Mouse (Mus musculus): ENCODE measurements around the gene Ccdc188. TPM values are rescaled to one million over a fixed set of nuclear protein-coding genes. Genes with fewer than 3 reads are reported as not detected.

Gene Ccdc188
- polyA plus RNA-seq, 1 experiment from 2014 or later: not detected

Other genes starting within 250 kb of the Ccdc188 start
- gene Vpreb2, start 237.5 kb upstream of the Ccdc188 start, polyA plus RNA-seq (2014; fragmentation: Nextera tagmentation; extraction: Ambion mirVana): not detected in 2 replicates
- gene Dgcr6, start 165.0 kb upstream of the Ccdc188 start, polyA plus RNA-seq (2014; fragmentation: Nextera tagmentation; extraction: Ambion mirVana): 85.8 and 88.1 TPM in 2 replicates
- gene Prodh, start 127.7 kb upstream of the Ccdc188 start, polyA plus RNA-seq (2014; fragmentation: Nextera tagmentation; extraction: Ambion mirVana): 16.5 and 18.2 TPM in 2 replicates
- 3.3 and 5.3 TPM in 2 replicates for gene Rtn4r, start 90.2 kb upstream of the Ccdc188 start, polyA plus RNA-seq (2014; fragmentation: Nextera tagmentation; extraction: Ambion mirVana)
- 11.5 and 15.1 TPM in 2 replicates for gene Zdhhc8, start 17.3 kb downstream of the Ccdc188 start, polyA plus RNA-seq (2014; fragmentation: Nextera tagmentation; extraction: Ambion mirVana)
- gene Trmt2a, start 30.8 kb downstream of the Ccdc188 start, polyA plus RNA-seq (2014; fragmentation: Nextera tagmentation; extraction: Ambion mirVana): 110 and 117 TPM in 2 replicates
- 725 and 734 TPM in 2 replicates for gene Ranbp1, start 30.9 kb downstream of the Ccdc188 start, polyA plus RNA-seq (2014; fragmentation: Nextera tagmentation; extraction: Ambion mirVana)
- 4.4 TPM in 1 of 2 replicates, not detected in the other for gene Gm49776, start 40.4 kb downstream of the Ccdc188 start, polyA plus RNA-seq (2014; fragmentation: Nextera tagmentation; extraction: Ambion mirVana)
- 37.5 and 39.4 TPM in 2 replicates for gene Dgcr8, start 71.4 kb downstream of the Ccdc188 start, polyA plus RNA-seq (2014; fragmentation: Nextera tagmentation; extraction: Ambion mirVana)
- gene Tango2, start 130.2 kb downstream of the Ccdc188 start, polyA plus RNA-seq (2014; fragmentation: Nextera tagmentation; extraction: Ambion mirVana): 34.8 and 34.9 TPM in 2 replicates
- 31.7 and 33.0 TPM in 2 replicates for gene Arvcf, start 130.3 kb downstream of the Ccdc188 start, polyA plus RNA-seq (2014; fragmentation: Nextera tagmentation; extraction: Ambion mirVana)
- gene Txnrd2, start 208.5 kb downstream of the Ccdc188 start, polyA plus RNA-seq (2014; fragmentation: Nextera tagmentation; extraction: Ambion mirVana): 17.0 and 17.4 TPM in 2 replicates
- gene Comt, start 209.0 kb downstream of the Ccdc188 start, polyA plus RNA-seq (2014; fragmentation: Nextera tagmentation; extraction: Ambion mirVana): 95.4 and 95.6 TPM in 2 replicates